Mouse (Mus musculus) kidney, embryonic 14.5 days (tissue): Measurements from ENCODE around the gene Wipi1. TPM values are rescaled to one million over a fixed set of nuclear protein-coding genes. Genes with fewer than 3 reads are reported as not detected.

Experiments used
- ATAC-seq: fragments of 200-750 bp; cut with Nextera tagmentation; 2 replicates; pipeline ENCODE4 v1.8.0; 2017; ENCODE audit warnings: moderate number of reproducible peaks, mild to moderate bottlenecking, moderate TSS enrichment, moderate library complexity; ENCODE audit not compliant: low FRiP score, low TSS enrichment
- H3K27ac ChIP-seq: fragments of 300-500 bp; sonication (generic); 2 replicates; pipeline ENCODE4 v1.5.1; 2014; ENCODE audit warnings: low read depth, mild to moderate bottlenecking, low read length, moderate library complexity, mixed read lengths
- H3K27me3 ChIP-seq: fragments of 300-500 bp; sonication (generic); 2 replicates; pipeline ENCODE4 v1.6.1; 2014; ENCODE audit warnings: mild to moderate bottlenecking, low read length; ENCODE audit not compliant: control insufficient read depth, insufficient read depth
- H3K36me3 ChIP-seq: fragments of 300-500 bp; sonication (generic); 2 replicates; pipeline ENCODE4 v1.6.1; 2014; ENCODE audit warnings: low read length, mixed read lengths; ENCODE audit not compliant: control insufficient read depth, insufficient read depth
- H3K4me1 ChIP-seq: fragments of 300-500 bp; sonication (generic); 2 replicates; pipeline ENCODE4 v1.6.1; 2014; ENCODE audit warnings: low read length, mixed read lengths; ENCODE audit not compliant: control insufficient read depth, insufficient read depth
- H3K4me2 ChIP-seq: fragments of 300-500 bp; sonication (generic); replicated peaks from 2 replicates; pipeline ENCODE4 v1.6.1; 2014; ENCODE audit warnings: low read depth, mild to moderate bottlenecking, low read length
- H3K4me3 ChIP-seq: fragments of 300-500 bp; sonication (generic); 2 replicates; pipeline ENCODE4 v1.5.1; 2014; ENCODE audit warnings: mild to moderate bottlenecking, low read length
- H3K9ac ChIP-seq: fragments of 300-500 bp; sonication (generic); 2 replicates; pipeline ENCODE4 v1.6.1; 2014; ENCODE audit warnings: low read depth, mild to moderate bottlenecking, low read length, moderate library complexity
- H3K9me3 ChIP-seq: fragments of 300-500 bp; sonication (generic); 2 replicates; pipeline ENCODE4 v1.6.1; 2016; ENCODE audit warnings: low read length; ENCODE audit not compliant: control insufficient read depth
- whole genome bisulfite sequencing: fragments of 180-500 bp; shearing (Covaris S2); extraction: QIAGEN DNeasy Blood & Tissue Kit; methylation state at CpG from one replicate; pipeline ENCODE4 v1.1.7; 2014; 5-methylcytosine and 5-hydroxymethylcytosine counted together
- polyA plus RNA-seq: library from polyadenylated mRNA; unstranded; fragments of >200 nt; fragmentation: Nextera tagmentation; extraction: Ambion mirVana; gene quantifications from 2 replicates; pipeline ENCODE4 v1.2.1, GENCODE M21; 2014

The Wipi1 gene
- polyA plus RNA-seq, 1 experiment from 2014 or later, result 19.6 TPM

DNA sequence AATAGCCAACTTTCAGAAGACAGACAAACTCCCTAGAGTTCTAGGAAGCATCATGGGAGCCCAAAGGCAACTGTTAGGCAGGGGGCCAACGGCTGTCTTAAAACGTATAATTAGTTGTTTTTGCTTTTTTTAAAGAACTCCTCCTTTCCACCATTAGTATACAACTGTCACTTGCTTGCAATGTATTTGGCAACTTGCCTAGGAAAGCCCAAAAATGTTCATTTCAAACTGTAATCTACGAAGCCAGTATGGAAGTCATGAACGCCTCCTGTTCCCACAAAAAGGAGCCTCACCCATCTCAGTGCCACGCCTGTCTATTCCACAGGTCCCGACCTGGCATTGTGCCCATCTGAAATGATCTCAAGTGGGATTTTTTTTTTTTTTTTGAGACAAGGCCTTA lies 35.9 kb downstream of the Wipi1 start:
- Histone ChIP-seq H3K4me1 (no peaks in the 10 kb centered on the region), H3K27ac (no peak overlapping the region), H3K9ac (no peak overlapping the region), H3K9me3 (no peaks in the 10 kb centered on the region), H3K4me2 (no peak overlapping the region), H3K27me3 (no peaks in the 10 kb centered on the region), H3K36me3 (peaks cover 4% of the 10 kb centered on the region; the same call in 1 of the 2 replicates), H3K4me3 (no peak overlapping the region)
- 81% methylated on average over 6 of the region's 6 CpGs for WGBS
- ATAC-seq, result no peak

DNA sequence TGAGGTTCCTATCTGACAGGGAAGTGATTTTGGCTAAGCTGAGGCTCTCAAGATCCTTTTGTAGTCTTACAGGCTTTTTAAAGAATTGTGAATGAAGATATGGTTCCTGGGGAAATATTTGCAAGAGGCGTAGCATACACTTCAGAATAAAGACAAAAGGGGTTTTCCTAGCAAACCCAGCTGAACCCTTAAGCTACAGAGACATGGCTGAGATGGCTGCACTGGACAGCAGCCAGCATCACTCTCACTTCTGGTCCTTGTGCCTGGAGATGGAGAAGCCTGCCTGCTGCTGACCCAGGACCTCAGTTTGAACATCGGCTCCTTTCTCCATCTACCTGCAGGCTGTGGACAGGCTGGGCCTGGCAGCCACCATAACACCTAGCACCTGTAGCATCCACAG lies 37.2 kb downstream of the Wipi1 start:
- no peak overlapping the region for H3K27ac ChIP-seq
- no peak overlapping the region for H3K4me3 ChIP-seq
- no peak overlapping the region for H3K4me2 ChIP-seq
- no peaks in the 10 kb centered on the region for H3K9me3 ChIP-seq
- 83% methylated on average over 2 of the region's 2 CpGs for WGBS
- no peak overlapping the region for H3K9ac ChIP-seq
- ATAC-seq, result no peak
- H3K27me3 ChIP-seq, result no peaks in the 10 kb centered on the region
- H3K36me3 ChIP-seq, result peaks cover 4% of the 10 kb centered on the region; the same call in 1 of the 2 replicates
- H3K4me1 ChIP-seq, result no peaks in the 10 kb centered on the region

DNA sequence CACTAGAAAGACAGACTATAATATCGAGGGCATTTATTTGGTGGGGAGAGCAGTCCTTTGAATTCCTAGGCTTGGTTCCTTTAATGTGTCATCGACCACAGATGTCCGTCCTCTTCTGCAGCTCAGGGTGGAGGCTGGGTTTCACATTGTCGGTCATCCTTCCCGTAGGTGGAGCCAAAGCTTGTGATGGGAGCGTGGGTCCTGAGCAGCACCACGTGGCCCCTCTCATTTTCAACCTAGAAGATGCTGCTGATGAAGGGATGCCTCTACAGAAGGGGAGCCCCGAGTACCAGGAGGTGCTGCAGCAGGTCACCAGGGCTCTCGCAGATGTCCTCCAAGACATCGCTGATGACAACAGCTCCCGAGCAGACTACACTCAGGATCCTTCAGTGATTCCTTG lies 39.7 kb downstream of the Wipi1 start:
- ATAC-seq, result no peak
- H3K9ac ChIP-seq, result no peak overlapping the region
- 85% methylated on average over 11 of the region's 11 CpGs for WGBS
- H3K36me3 ChIP-seq, result no peaks in the 10 kb centered on the region
- no peak overlapping the region for H3K4me2 ChIP-seq
- H3K4me3 ChIP-seq, result no peak overlapping the region
- H3K27ac ChIP-seq, result no peak overlapping the region
- H3K4me1 ChIP-seq, result no peaks in the 10 kb centered on the region
- H3K9me3 ChIP-seq, result no peaks in the 10 kb centered on the region
- H3K27me3 ChIP-seq, result no peaks in the 10 kb centered on the region

DNA sequence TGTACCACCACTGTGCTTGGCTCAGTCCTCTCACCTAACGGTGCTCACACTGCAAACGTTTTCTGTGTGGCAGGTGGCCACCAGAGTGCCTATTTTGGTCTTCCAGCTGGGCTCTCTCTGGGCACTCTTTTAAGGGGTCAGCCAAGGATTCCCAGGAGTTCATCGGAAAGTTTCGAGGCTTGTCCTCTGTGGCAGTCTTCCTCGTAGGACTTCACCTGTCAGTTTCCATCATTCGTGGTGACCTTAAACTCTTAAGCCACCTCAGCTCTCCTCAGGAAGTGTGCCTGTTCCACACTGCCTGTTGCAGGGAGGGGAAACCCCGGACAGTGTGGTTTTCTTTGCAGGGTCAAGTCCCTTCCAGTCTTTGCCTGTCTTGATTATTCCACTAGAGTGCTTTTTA lies 42.0 kb downstream of the Wipi1 start:
- no peaks in the 10 kb centered on the region for H3K36me3 ChIP-seq
- no peak overlapping the region for H3K4me2 ChIP-seq
- H3K9ac ChIP-seq, result no peak overlapping the region
- H3K27me3 ChIP-seq, result no peaks in the 10 kb centered on the region
- 69% methylated on average over 7 of the region's 7 CpGs for WGBS
- no peak overlapping the region for H3K27ac ChIP-seq
- H3K4me1 ChIP-seq, result no peaks in the 10 kb centered on the region
- H3K4me3 ChIP-seq, result no peak overlapping the region
- H3K9me3 ChIP-seq, result no peaks in the 10 kb centered on the region
- ATAC-seq, result no peak

DNA sequence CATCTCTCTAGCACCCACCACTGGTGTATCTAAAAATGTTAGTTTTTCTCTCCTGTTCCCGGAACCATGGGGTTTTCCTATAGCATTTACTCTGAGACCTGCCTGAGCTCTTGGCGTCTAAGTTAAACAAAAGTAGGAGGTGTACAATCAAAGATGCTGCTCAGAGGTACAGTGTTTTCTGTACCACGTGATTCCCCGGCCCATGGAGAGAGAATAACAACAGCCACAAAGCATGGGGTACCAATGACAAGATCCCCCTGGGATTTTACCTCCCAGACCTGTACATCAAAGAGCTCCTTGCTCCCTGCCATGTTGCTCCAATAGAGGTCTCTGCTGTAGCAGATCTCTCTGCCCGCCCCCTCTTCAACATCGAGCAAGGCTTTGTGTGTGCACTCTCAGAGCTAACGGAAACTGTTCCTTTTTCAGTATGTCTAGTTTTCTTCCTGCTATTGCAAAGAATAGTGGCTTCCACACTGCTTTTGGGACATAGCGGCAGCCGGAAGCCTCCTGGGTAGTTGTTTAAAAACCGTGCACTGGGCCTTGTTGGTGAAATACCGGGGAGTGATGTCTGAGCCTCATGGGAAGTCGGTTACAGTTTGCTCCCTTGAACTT lies 42.7 kb downstream of the Wipi1 start:
- no peak for ATAC-seq
- WGBS, result 68% methylated on average over 12 of the region's 12 CpGs
- Histone ChIP-seq H3K27ac (no peak overlapping the region), H3K9ac (no peak overlapping the region), H3K9me3 (no peaks in the 10 kb centered on the region), H3K36me3 (no peaks in the 10 kb centered on the region), H3K4me1 (no peaks in the 10 kb centered on the region), H3K4me3 (no peak overlapping the region), H3K4me2 (no peak overlapping the region), H3K27me3 (no peaks in the 10 kb centered on the region)

DNA sequence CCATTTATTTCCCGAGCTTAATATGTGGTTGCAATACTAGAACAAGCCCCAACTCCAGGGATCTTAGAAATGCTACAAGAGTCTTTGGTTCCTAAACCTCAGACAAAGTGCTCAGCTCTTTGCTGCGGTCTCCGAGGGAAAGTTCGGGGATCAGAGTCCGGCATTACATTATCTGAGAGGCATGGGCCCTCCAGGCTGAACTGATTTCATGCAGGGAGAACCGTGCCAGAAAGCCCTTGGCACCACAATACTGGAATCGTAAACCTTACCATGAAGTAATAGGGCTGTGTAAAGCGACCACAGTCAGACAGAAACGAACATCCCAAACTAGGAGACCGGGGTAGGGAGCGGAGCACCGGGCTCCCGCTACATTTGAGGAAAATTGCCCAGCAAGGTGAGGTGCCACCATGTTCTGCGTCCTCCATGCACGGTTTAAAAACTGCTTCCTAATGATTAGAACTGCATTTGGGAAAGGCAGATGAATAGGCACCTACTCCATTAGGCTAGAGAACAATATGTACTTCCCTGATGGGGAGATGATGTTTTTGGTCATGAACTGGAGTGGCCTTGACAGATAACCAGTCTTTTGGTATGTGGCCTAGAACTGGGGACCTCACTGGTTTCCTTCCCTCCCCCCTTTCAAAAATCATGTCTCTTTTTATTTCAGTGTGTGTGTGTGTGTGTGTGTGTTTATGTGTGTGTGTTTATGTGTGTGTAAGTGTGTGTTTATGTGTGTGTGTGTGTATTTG lies 47.1 kb downstream of the Wipi1 start:
- H3K27me3 ChIP-seq, result no peaks in the 10 kb centered on the region
- H3K4me3 ChIP-seq, result no peak overlapping the region
- ATAC-seq, result no peak
- no peaks in the 10 kb centered on the region for H3K9me3 ChIP-seq
- 84% methylated on average over 15 of the region's 15 CpGs for WGBS
- no peak overlapping the region for H3K27ac ChIP-seq
- H3K36me3 ChIP-seq, result no peaks in the 10 kb centered on the region
- H3K9ac ChIP-seq, result no peak overlapping the region
- H3K4me2 ChIP-seq, result no peak overlapping the region
- peaks cover 5% of the 10 kb centered on the region; the same call in 1 of the 2 replicates for H3K4me1 ChIP-seq

DNA sequence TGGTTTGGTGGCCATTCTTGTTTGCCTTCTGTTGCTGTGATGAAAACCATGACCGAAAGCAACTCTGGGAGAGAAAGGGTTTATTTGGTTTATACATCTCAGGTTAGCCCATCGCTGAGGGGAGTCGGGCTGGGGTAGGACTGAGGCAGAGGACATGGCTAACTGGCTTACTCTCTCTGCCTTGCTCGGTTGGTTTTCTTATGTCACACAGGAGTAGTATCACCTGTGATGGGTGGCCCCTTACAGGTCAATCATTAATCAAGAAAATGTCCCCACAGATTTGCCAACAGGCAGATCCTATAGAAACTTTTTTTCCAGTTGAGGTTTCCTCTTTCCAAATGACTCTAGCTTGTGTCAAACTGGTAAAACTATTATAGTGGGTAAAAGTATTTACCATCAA lies 48.1 kb downstream of the Wipi1 start:
- ATAC-seq, result no peak
- H3K27me3 ChIP-seq, result no peaks in the 10 kb centered on the region
- H3K9ac ChIP-seq, result no peak overlapping the region
- H3K4me1 ChIP-seq, result peaks cover 5% of the 10 kb centered on the region; the same call in 1 of the 2 replicates
- H3K4me2 ChIP-seq, result no peak overlapping the region
- no peak overlapping the region for H3K4me3 ChIP-seq
- no peaks in the 10 kb centered on the region for H3K9me3 ChIP-seq
- WGBS, result 67% methylated on average over 4 of the region's 4 CpGs
- H3K27ac ChIP-seq, result no peak overlapping the region
- no peaks in the 10 kb centered on the region for H3K36me3 ChIP-seq

DNA sequence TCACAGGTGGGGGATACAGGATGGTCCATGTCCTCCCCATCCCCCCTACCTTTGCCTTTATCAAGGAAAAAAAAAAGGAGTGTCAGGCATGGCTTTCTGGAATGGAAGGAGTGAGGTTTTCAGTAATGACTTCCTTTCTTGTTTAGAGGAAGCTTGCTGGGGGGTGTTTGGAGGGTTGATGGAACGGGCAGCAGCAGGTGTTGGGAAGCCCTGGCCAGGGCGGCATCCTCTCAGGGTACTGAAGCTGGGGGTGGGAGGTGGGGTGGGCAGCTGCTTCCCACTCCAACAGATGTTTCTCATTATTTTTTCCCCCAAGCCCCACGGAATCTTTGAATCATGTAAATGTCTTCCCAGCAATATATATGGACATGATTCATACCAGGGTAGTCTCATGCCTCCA lies 50.3 kb downstream of the Wipi1 start:
- Histone ChIP-seq H3K9me3 (no peaks in the 10 kb centered on the region), H3K27ac (peak overlapping the region; percentile 9; the same call in 1 of the 2 replicates), H3K27me3 (no peaks in the 10 kb centered on the region), H3K4me2 (no peak overlapping the region), H3K9ac (no peak overlapping the region), H3K36me3 (no peaks in the 10 kb centered on the region), H3K4me3 (no peak overlapping the region), H3K4me1 (peaks cover 5% of the 10 kb centered on the region; the same call in 1 of the 2 replicates)
- WGBS, result 61% methylated on average over 3 of the region's 3 CpGs
- no peak for ATAC-seq

DNA sequence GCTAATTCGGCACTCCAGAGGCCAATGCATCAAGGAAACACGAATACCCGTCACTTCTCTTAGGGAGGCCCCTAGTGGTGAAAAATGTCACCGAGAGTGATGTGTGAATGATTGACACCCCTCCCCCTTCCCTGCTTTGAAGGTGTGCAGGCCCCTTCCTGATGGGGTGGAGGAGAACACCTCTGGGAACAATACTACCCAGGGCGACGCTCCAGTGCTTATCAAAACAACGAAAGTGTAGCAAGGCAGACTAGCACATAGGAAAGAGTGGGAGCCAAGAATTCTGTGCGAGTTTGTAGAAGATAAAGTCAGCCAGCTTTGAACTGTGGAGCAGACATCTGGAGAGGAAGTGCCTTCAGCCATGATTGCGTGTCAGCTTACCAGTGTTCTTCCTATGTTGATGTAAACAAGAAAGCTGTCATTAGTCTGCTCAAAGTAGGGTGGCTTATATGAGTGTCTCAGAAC lies 50.9 kb downstream of the Wipi1 start:
- Histone ChIP-seq H3K27ac (peak overlapping the region; percentile 9; the same call in 1 of the 2 replicates), H3K4me3 (no peak overlapping the region), H3K36me3 (no peaks in the 10 kb centered on the region), H3K27me3 (no peaks in the 10 kb centered on the region), H3K9ac (no peak overlapping the region), H3K4me2 (no peak overlapping the region), H3K9me3 (no peaks in the 10 kb centered on the region), H3K4me1 (peaks cover 5% of the 10 kb centered on the region; the same call in 1 of the 2 replicates)
- ATAC-seq, result peak; percentile 73; the same call in 1 of the 2 replicates
- 12% methylated on average over 9 of the region's 9 CpGs for WGBS
